26 mouse cellular contexts compared by ENCODE assay signal in genomic region chr5:66759354-66759753, GRCm38 (mm10). TPM values are rescaled to one million over a fixed set of nuclear protein-coding genes. Genes with fewer than 3 reads are reported as not detected.
DNase-seq lines count a peak whose midpoint lies in the region; TF ChIP-seq lines count a peak whose summit lies in the region.
"Had no signal": no experiment of that assay in that cellular context is flagged by ENCODE, and none has a peak within 500 bp of the region (broad histone marks: within the 10 kb centered on the region; RNA-seq: fewer than 3 reads in every experiment).

No protein-coding gene starts in this region.

- H3K27ac ChIP-seq in gastrocnemius, adult 2 months = peak overlapping the region; percentile 88
- H3K27ac ChIP-seq: embryonic facial prominence, embryonic 12.5 days; embryonic facial prominence, embryonic 15.5 days; heart, embryonic 15.5 days; hindbrain, embryonic 10.5 days; hindbrain, embryonic 13.5 days; intestine, embryonic 15.5 days had no signal

- intact Hi-C loops in gastrocnemius, adult 2 months (cut with DNase I) = no loop called here

- no peak for TF ChIP-seq CTCF in gastrocnemius, adult 2 months (IDR thresholded peaks at IDR 0.05)

- H3K4me3 ChIP-seq in gastrocnemius, adult 2 months = no peak overlapping the region
- H3K4me3 ChIP-seq: embryonic facial prominence, embryonic 12.5 days; embryonic facial prominence, embryonic 15.5 days; heart, embryonic 12.5 days; heart, embryonic 15.5 days; hindbrain, embryonic 10.5 days; hindbrain, embryonic 13.5 days; intestine, embryonic 15.5 days had no signal

- DNase-seq in adrenal gland, postnatal 14 days = peak; percentile 31
- no peak for DNase-seq in adrenal gland, adult 18-20 months (ENCODE audit: low spot score in 2 of 2)
- peak; percentile 56 for DNase-seq in gastrocnemius, adult 2 months
- no peak for DNase-seq in gastrocnemius, postnatal 25 days
- DNase-seq in right cerebral cortex, adult 18-20 months = peak; percentile 45
- no peak for DNase-seq in right cerebral cortex, postnatal 10 days (ENCODE audit: low spot score in 2 of 2)
- no peak for DNase-seq in thymus, adult 18-20 months
- DNase-seq: adrenal gland, postnatal 25 days; B cell, adult 2 months; cerebellum, adult 11 months; cerebellum, adult 2 months; cerebellum, adult 9-11 months; cerebellum, postnatal 25 days; forebrain, postnatal 0 days; gastrocnemius, postnatal 14 days; heart, adult 18-20 months; heart, postnatal 10 days; heart, postnatal 36 days had no signal

RNA-seq across cellular contexts. Expression of gene Limch1, which starts 13.7 kb away (rescaled TPM):
- 90.6 and 96.8 TPM in 2 replicates for total RNA-seq in adrenal gland, postnatal 14 days (2021)
- total RNA-seq in adrenal gland, adult 18-20 months (2021) = 10 to 100 TPM; 53.2 to 69.4 TPM
- 100 to 1,000 TPM; 106 to 139 TPM for total RNA-seq in gastrocnemius, adult 2 months (2021)
- total RNA-seq in gastrocnemius, postnatal 25 days (2021) = 100 to 1,000 TPM in 1 of 2 experiments, 10 to 100 TPM in 1; 94.9 to 110 TPM
- total RNA-seq: common myeloid progenitor, adult 5-6 weeks had no signal

Comparison
In these comparisons a context has a peak if more than half of its experiments do, and no peak if none do; other contexts are left out.
1. DNase-seq: peak in adrenal gland, postnatal 14 days (single experiment), gastrocnemius, adult 2 months (single experiment) and right cerebral cortex, adult 18-20 months (single experiment); none in adrenal gland, adult 18-20 months (0 of 2), gastrocnemius, postnatal 25 days (single experiment), right cerebral cortex, postnatal 10 days (0 of 2) and thymus, adult 18-20 months (0 of 2).